Mouse (Mus musculus): ENCODE data around the gene Gm3336. TPM values are rescaled to one million over a fixed set of nuclear protein-coding genes. Genes with fewer than 3 reads are reported as not detected.

Gene Gm3336
- polyA plus RNA-seq, 1 experiment: not detected

DNA sequence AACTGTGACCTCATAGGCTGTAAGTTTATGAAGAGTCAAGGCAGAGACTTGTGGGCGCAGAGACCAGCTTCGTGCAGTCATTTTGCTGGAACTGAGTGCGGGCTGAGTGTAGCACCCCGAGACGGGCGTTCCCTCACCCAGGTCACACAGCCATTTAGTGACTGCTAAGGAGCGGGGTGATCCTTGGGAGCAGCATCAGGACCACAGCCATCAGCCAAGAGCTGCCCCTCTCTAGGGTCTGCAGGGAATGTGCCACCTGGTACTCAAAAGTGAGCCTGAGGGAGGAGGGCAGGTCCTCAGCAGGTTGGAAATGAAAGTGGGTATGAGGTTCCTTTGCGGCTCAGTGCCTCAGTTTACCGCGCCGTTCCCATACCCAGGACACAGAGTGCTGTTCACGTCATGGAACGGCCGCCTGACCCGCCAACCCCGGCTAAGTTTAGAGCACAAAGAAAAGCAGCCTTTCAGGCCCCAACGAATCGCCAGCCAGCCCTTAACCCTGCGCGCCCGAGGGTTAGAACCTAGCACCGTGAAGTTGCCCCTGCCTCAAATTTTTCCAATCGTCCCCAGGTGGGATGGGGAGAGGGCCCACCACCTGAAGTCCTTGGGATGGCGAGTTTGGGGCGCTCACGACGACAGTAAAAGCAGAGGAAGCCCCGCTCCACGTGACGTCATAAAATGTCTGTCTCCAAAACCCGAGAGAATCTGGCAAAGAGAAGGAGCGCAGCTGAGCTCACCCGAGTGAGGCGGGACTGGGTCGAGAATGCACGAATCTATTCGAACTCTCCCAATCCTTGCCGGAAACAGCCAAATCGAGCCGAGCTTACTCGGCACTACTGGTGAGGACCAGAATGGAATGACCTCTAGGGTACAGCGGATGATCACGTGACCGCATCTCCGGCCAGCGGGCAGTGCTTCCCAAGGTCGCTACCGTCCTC, 25.6 kb downstream of the Gm3336 start:
- H3K4me3 ChIP-seq (ENCODE audit: insufficient read depth, poor library complexity, severe bottlenecking): no peak overlapping the region
- peak; percentile 62 for TF ChIP-seq USF1 (IDR thresholded peaks at IDR 0.05; ENCODE audit: low read depth)
- no peak for TF ChIP-seq MYOG (IDR thresholded peaks at IDR 0.05; ENCODE audit: control insufficient read depth, extremely low read depth, insufficient read length)
- H3K79me2 ChIP-seq (ENCODE audit: control insufficient read depth, insufficient read depth): no peaks in the 10 kb centered on the region
- H3K27me3 ChIP-seq (ENCODE audit: control insufficient read depth, insufficient read depth, insufficient read length): peaks cover 45% of the 10 kb centered on the region
- no peaks in the 10 kb centered on the region for H3K79me3 ChIP-seq (ENCODE audit: low read depth)
- no peak overlapping the region for H3ac ChIP-seq (ENCODE audit: control insufficient read depth, insufficient read length, low read depth)
- no peaks in the 10 kb centered on the region for H3K36me3 ChIP-seq (ENCODE audit: control insufficient read depth, insufficient read depth)

DNA sequence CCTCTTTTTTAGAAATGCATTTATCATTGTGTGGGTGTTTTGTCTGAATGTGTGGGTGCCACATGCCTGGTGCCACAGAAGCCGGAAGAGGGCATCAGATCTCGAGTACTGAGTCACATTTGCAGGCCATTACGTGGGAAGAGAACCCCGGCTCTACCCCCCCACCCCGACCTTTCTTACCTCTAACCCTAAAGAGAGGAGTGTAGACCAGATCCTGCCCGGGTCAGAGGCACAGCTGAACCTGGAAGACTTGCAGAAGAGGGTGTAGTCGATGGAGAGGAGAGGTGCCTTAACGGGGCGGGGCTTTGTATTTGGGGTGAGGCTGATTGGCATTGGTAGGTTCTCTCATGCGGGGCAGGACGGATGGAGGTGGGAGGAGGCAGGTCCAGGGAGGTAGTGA, 26.5 kb downstream of the Gm3336 start:
- no peak for TF ChIP-seq USF1 (IDR thresholded peaks at IDR 0.05; ENCODE audit: low read depth)
- no peak for TF ChIP-seq CTCF (IDR thresholded peaks at IDR 0.05; ENCODE audit: control insufficient read depth, insufficient read depth, insufficient read length)
- no peak for TF ChIP-seq MYOD1 (IDR thresholded peaks at IDR 0.05; ENCODE audit: control insufficient read depth, insufficient read length, low read depth)
- TF ChIP-seq FOSL1 (IDR thresholded peaks at IDR 0.05; ENCODE audit: insufficient read depth, low read length, poor library complexity, severe bottlenecking): no peak
- TF ChIP-seq MYOG (IDR thresholded peaks at IDR 0.05; ENCODE audit: control insufficient read depth, extremely low read depth, insufficient read length): no peak
- TF ChIP-seq MAX (IDR thresholded peaks at IDR 0.05): no peak
- TF ChIP-seq CEBPB (IDR thresholded peaks at IDR 0.05; ENCODE audit: low read depth): no peak
- Histone ChIP-seq H3K79me2 (ENCODE audit: control insufficient read depth, insufficient read depth) (no peaks in the 10 kb centered on the region), H3K79me3 (ENCODE audit: low read depth) (no peaks in the 10 kb centered on the region), H3ac (ENCODE audit: control insufficient read depth, insufficient read length, low read depth) (no peak overlapping the region), H3K4me3 (ENCODE audit: insufficient read depth, poor library complexity, severe bottlenecking) (no peak overlapping the region), H3K36me3 (ENCODE audit: control insufficient read depth, insufficient read depth) (no peaks in the 10 kb centered on the region), H3K27me3 (ENCODE audit: control insufficient read depth, insufficient read depth, insufficient read length) (peaks cover 48% of the 10 kb centered on the region)

DNA sequence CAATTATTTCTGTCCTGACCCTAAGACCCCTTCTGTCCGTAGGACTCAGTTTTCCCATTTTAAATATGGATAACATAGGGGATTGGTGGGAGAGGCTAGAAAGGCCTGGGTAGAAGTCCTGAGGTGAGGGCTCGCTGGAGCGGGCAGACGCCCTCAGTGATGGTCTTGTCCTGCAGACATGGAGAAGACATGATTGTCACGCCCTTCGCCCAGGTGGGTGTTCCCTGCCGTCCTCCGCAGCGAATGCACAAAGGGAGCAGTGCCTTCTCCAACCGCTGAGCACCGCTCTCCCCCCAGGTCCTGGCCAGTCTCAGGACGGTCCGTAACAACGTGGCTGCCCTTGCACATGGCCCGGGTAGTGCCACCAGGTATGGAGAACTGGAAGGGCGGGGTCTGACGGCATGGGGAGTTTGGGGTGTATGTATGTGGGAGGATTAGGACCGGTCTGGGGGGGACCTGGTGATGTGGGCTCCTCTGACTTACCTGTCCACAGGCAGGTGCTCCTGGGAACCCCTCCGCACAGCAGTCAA, 27.4 kb downstream of the Gm3336 start:
- no peaks in the 10 kb centered on the region for H3K79me3 ChIP-seq (ENCODE audit: low read depth)
- no peak overlapping the region for H3ac ChIP-seq (ENCODE audit: control insufficient read depth, insufficient read length, low read depth)
- H3K27me3 ChIP-seq (ENCODE audit: control insufficient read depth, insufficient read depth, insufficient read length): peaks cover 46% of the 10 kb centered on the region
- no peak overlapping the region for H3K4me3 ChIP-seq (ENCODE audit: insufficient read depth, poor library complexity, severe bottlenecking)
- no peaks in the 10 kb centered on the region for H3K36me3 ChIP-seq (ENCODE audit: control insufficient read depth, insufficient read depth)
- H3K79me2 ChIP-seq (ENCODE audit: control insufficient read depth, insufficient read depth): no peaks in the 10 kb centered on the region
- TF ChIP-seq FOSL1 (IDR thresholded peaks at IDR 0.05; ENCODE audit: insufficient read depth, low read length, poor library complexity, severe bottlenecking): no peak
- TF ChIP-seq CEBPB (IDR thresholded peaks at IDR 0.05; ENCODE audit: low read depth): no peak
- TF ChIP-seq MAX (IDR thresholded peaks at IDR 0.05): no peak
- no peak for TF ChIP-seq MYOG (IDR thresholded peaks at IDR 0.05; ENCODE audit: control insufficient read depth, extremely low read depth, insufficient read length)
- no peak for TF ChIP-seq MYOD1 (IDR thresholded peaks at IDR 0.05; ENCODE audit: control insufficient read depth, insufficient read length, low read depth)
- TF ChIP-seq USF1 (IDR thresholded peaks at IDR 0.05; ENCODE audit: low read depth): no peak
- TF ChIP-seq CTCF (IDR thresholded peaks at IDR 0.05; ENCODE audit: control insufficient read depth, insufficient read depth, insufficient read length): no peak

DNA sequence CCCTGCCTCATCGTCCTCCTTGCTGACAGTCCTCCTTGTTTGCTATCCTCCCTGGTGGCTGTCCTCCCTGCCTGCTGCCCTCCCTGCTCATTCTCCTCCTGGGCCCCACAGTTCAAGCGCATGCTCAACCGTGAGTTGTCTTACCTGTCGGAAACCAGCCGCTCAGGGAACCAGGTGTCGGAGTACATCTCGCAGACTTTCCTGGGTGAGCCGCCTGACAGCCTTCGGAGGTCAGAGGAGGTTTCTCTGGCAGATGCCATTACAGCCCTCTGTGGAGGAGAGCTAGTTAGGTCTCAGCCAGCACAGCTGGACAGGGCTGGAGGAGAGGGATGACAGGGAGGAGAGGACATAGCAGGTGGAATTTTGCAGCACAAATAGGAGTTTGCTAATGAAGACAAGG, 28.3 kb downstream of the Gm3336 start:
- TF ChIP-seq MAX (IDR thresholded peaks at IDR 0.05): no peak
- no peak for TF ChIP-seq CEBPB (IDR thresholded peaks at IDR 0.05; ENCODE audit: low read depth)
- TF ChIP-seq USF1 (IDR thresholded peaks at IDR 0.05; ENCODE audit: low read depth): no peak
- TF ChIP-seq CTCF (IDR thresholded peaks at IDR 0.05; ENCODE audit: control insufficient read depth, insufficient read depth, insufficient read length): no peak
- no peak for TF ChIP-seq MYOG (IDR thresholded peaks at IDR 0.05; ENCODE audit: control insufficient read depth, extremely low read depth, insufficient read length)
- TF ChIP-seq MYOD1 (IDR thresholded peaks at IDR 0.05; ENCODE audit: control insufficient read depth, insufficient read length, low read depth): no peak
- TF ChIP-seq FOSL1 (IDR thresholded peaks at IDR 0.05; ENCODE audit: insufficient read depth, low read length, poor library complexity, severe bottlenecking): no peak
- H3K79me3 ChIP-seq (ENCODE audit: low read depth): no peaks in the 10 kb centered on the region

DNA sequence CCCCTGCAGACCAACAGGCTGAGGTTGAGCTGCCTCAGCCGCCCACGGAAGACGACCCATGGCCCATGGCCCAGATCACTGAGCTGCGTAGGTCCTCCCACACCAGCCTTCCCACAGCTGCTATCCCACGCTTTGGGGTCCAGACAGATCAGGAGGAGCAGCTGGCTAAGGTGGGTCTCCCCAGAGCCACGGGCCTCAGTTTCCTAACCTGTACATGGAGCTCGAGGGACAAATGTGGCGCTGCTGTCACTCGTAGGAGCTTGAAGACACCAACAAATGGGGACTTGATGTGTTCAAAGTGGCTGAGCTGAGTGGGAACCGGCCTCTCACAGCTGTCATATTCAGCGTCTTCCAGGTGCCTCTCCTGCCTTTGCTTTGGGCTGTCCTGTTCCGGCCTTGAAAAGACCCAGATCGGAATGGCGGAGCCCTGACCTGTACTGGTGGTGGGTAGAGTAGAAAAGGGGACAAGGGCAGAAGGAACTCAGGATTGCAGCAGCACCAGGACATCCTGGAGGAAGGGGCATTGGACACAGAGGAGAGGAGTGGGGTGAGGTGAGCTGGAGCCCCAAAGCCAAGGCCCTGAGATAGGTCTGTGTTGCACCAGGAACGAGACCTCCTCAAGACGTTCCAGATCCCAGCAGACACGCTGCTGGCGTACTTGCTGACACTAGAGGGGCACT, 29.0 kb downstream of the Gm3336 start:
- no peak overlapping the region for H3K4me3 ChIP-seq (ENCODE audit: insufficient read depth, poor library complexity, severe bottlenecking)
- H3K27me3 ChIP-seq (ENCODE audit: control insufficient read depth, insufficient read depth, insufficient read length): peaks cover 36% of the 10 kb centered on the region
- H3K79me3 ChIP-seq (ENCODE audit: low read depth): no peaks in the 10 kb centered on the region
- H3K36me3 ChIP-seq (ENCODE audit: control insufficient read depth, insufficient read depth): no peaks in the 10 kb centered on the region
- no peak overlapping the region for H3ac ChIP-seq (ENCODE audit: control insufficient read depth, insufficient read length, low read depth)
- H3K79me2 ChIP-seq (ENCODE audit: control insufficient read depth, insufficient read depth): no peaks in the 10 kb centered on the region
- no peak for TF ChIP-seq MYOG (IDR thresholded peaks at IDR 0.05; ENCODE audit: control insufficient read depth, extremely low read depth, insufficient read length)
- TF ChIP-seq USF1 (IDR thresholded peaks at IDR 0.05; ENCODE audit: low read depth): no peak
- TF ChIP-seq MYOD1 (IDR thresholded peaks at IDR 0.05; ENCODE audit: control insufficient read depth, insufficient read length, low read depth): no peak

More for the DNA sequence above, 28.3 kb downstream of the Gm3336 start:
- Histone ChIP-seq H3K4me3 (ENCODE audit: insufficient read depth, poor library complexity, severe bottlenecking) (no peak overlapping the region), H3K36me3 (ENCODE audit: control insufficient read depth, insufficient read depth) (no peaks in the 10 kb centered on the region), H3K79me2 (ENCODE audit: control insufficient read depth, insufficient read depth) (no peaks in the 10 kb centered on the region), H3ac (ENCODE audit: control insufficient read depth, insufficient read length, low read depth) (no peak overlapping the region), H3K27me3 (ENCODE audit: control insufficient read depth, insufficient read depth, insufficient read length) (peaks cover 42% of the 10 kb centered on the region)

All from C2C12 (cell line).